Mouse (Mus musculus): ENCODE results near the gene Cotl1.

The Cotl1 gene

GRCm38 (mm10) chr8:119840275-119840808 lies at the start of gene Cotl1:
TSS of gene Cotl1 (minus strand) at chr8:119840544.
- in situ Hi-C loops (cut with MboI; ENCODE audit: unreplicated experiment in 2 of 2): loop anchor here (5.0 to 10.0 kb wide), 5 partner anchors 33 to 153 kb away; no protein-coding TSS in a partner anchor

GRCm38 (mm10) chr8:119888012-119888411 lies 47.7 kb upstream of the Cotl1 start:
- in situ Hi-C loops (cut with MboI; ENCODE audit: unreplicated experiment in 2 of 2): no loop called here

GRCm38 (mm10) chr8:119887130-119887529 lies 46.8 kb upstream of the Cotl1 start:
- in situ Hi-C loops (cut with MboI; ENCODE audit: unreplicated experiment in 2 of 2): no loop called here

GRCm38 (mm10) chr8:119885612-119886011 lies 45.3 kb upstream of the Cotl1 start:
- in situ Hi-C loops (cut with MboI; ENCODE audit: unreplicated experiment in 2 of 2): no loop called here

- in situ Hi-C loops (cut with MboI; ENCODE audit: unreplicated experiment in 2 of 2): no loop called here
Measured at GRCm38 (mm10) chr8:119883281-119883680, 42.9 kb upstream of the Cotl1 start.

- in situ Hi-C loops (cut with MboI; ENCODE audit: unreplicated experiment in 2 of 2): no loop called here
Measured at GRCm38 (mm10) chr8:119881917-119882316, 41.6 kb upstream of the Cotl1 start.

GRCm38 (mm10) chr8:119881301-119881700 lies 41.0 kb upstream of the Cotl1 start:
- in situ Hi-C loops (cut with MboI; ENCODE audit: unreplicated experiment in 2 of 2): no loop called here

GRCm38 (mm10) chr8:119873181-119873580 lies 32.8 kb upstream of the Cotl1 start:
- in situ Hi-C loops (cut with MboI; ENCODE audit: unreplicated experiment in 2 of 2): no loop called here

GRCm38 (mm10) chr8:119869616-119870015 lies 29.3 kb upstream of the Cotl1 start:
- in situ Hi-C loops (cut with MboI; ENCODE audit: unreplicated experiment in 2 of 2): no loop called here

- in situ Hi-C loops (cut with MboI; ENCODE audit: unreplicated experiment in 2 of 2): no loop called here
Measured at GRCm38 (mm10) chr8:119862749-119863148, 22.4 kb upstream of the Cotl1 start.

- in situ Hi-C loops (cut with MboI; ENCODE audit: unreplicated experiment in 2 of 2): no loop called here
Measured at GRCm38 (mm10) chr8:119862390-119862734, 22.0 kb upstream of the Cotl1 start.

- in situ Hi-C loops (cut with MboI; ENCODE audit: unreplicated experiment in 2 of 2): no loop called here
Measured at GRCm38 (mm10) chr8:119861706-119862389, 21.5 kb upstream of the Cotl1 start, which contains the start of gene Klhl36. TSS of gene Klhl36 (plus strand) at chr8:119862266.

- in situ Hi-C loops (cut with MboI; ENCODE audit: unreplicated experiment in 2 of 2): no loop called here
Measured at GRCm38 (mm10) chr8:119857767-119858166, 17.4 kb upstream of the Cotl1 start.

GRCm38 (mm10) chr8:119855656-119856055 lies 15.3 kb upstream of the Cotl1 start:
- in situ Hi-C loops (cut with MboI; ENCODE audit: unreplicated experiment in 2 of 2): no loop called here

- in situ Hi-C loops (cut with MboI; ENCODE audit: unreplicated experiment in 2 of 2): no loop called here
Measured at GRCm38 (mm10) chr8:119854035-119854434, 13.7 kb upstream of the Cotl1 start.

- in situ Hi-C loops (cut with MboI; ENCODE audit: unreplicated experiment in 2 of 2): no loop called here
Measured at GRCm38 (mm10) chr8:119853521-119853920, 13.2 kb upstream of the Cotl1 start.

GRCm38 (mm10) chr8:119847232-119847922 lies 7.0 kb upstream of the Cotl1 start:
- in situ Hi-C loops (cut with MboI; ENCODE audit: unreplicated experiment in 2 of 2): loop anchor here in 1 of 2 experiments (5.0 to 10.0 kb wide), 2 partner anchors 77 to 160 kb away; no protein-coding TSS in a partner anchor

- in situ Hi-C loops (cut with MboI; ENCODE audit: unreplicated experiment in 2 of 2): loop anchor here in 1 of 2 experiments (5.0 to 10.0 kb wide), 2 partner anchors 79 to 158 kb away; no protein-coding TSS in a partner anchor
Measured at GRCm38 (mm10) chr8:119845741-119846140, 5.4 kb upstream of the Cotl1 start.

- in situ Hi-C loops (cut with MboI; ENCODE audit: unreplicated experiment in 2 of 2): loop anchor here (5.0 to 10.0 kb wide), 5 partner anchors 37 to 157 kb away; no protein-coding TSS in a partner anchor
Measured at GRCm38 (mm10) chr8:119844577-119844976, 4.2 kb upstream of the Cotl1 start.

GRCm38 (mm10) chr8:119843444-119843843 lies 3.1 kb upstream of the Cotl1 start:
- in situ Hi-C loops (cut with MboI; ENCODE audit: unreplicated experiment in 2 of 2): loop anchor here (5.0 to 10.0 kb wide), 5 partner anchors 36 to 156 kb away; no protein-coding TSS in a partner anchor

- in situ Hi-C loops (cut with MboI; ENCODE audit: unreplicated experiment in 2 of 2): loop anchor here (5.0 to 10.0 kb wide), 5 partner anchors 34 to 154 kb away; no protein-coding TSS in a partner anchor
Measured at GRCm38 (mm10) chr8:119840905-119841411, 614 bp upstream of the Cotl1 start.

Measured in v-Abl transformed pro-B cells (cell line).